Mouse (Mus musculus): ENCODE measurements around the gene Saxo1.

- TF ChIP-seq CTCF (IDR thresholded peaks at IDR 0.05; ENCODE audit: low read depth) (no peak), EP300 (IDR thresholded peaks at IDR 0.05; ENCODE audit: low read depth) (no peak)
Measured at GRCm38 (mm10) chr4:86559006-86559405, 878 bp upstream of the Saxo1 start.
